Mouse (Mus musculus) lung, adult 2 months (tissue): ENCODE results near the gene Mgea5. TPM values are rescaled to one million over a fixed set of nuclear protein-coding genes. Genes with fewer than 3 reads are reported as not detected.

ENCODE experiments used
- DNase-seq: peaks from one replicate; pipeline ENCODE4 v3.0.0; 2022
- H3K4me1 ChIP-seq: fragments of 200-500 bp; 2 replicates; pipeline ENCODE4 v1.6.1; 2011; ENCODE audit warnings: low read length; ENCODE audit not compliant: control insufficient read depth, insufficient read depth
- H3K4me3 ChIP-seq: fragments of 200-500 bp; replicated peaks from 2 replicates; pipeline ENCODE3; 2011; ENCODE audit warnings: low read depth, mild to moderate bottlenecking, control low read depth, low read length; ENCODE audit errors: extremely low read depth
- CTCF ChIP-seq: fragments of 200-500 bp; IDR thresholded peaks from 2 replicates; pipeline ENCODE4 v1.5.1; 2011; ENCODE audit warnings: mild to moderate bottlenecking, low read length, control low read depth; ENCODE audit not compliant: insufficient read depth
- POLR2A ChIP-seq: fragments of 200-500 bp; IDR thresholded peaks from 2 replicates; pipeline ENCODE4 v1.6.1; 2011; ENCODE audit warnings: low read depth, mild to moderate bottlenecking, control low read depth, low read length, borderline replicate concordance; ENCODE audit errors: extremely low read depth
- WGBS: fragments of 180-500 bp; shearing (Covaris S2); methylation state at CpG from one replicate; pipeline ENCODE4 v1.1.7; 2018; 5-methylcytosine and 5-hydroxymethylcytosine counted together
- polyA plus RNA-seq: library from polyadenylated mRNA; depleted of rRNA; stranded (reverse); fragments of >200 nt; gene quantifications from 2 replicates; pipeline ENCODE4 v1.2.3, GENCODE M21; 2012

The Mgea5 gene
- polyA plus RNA-seq, 1 experiment, result 35.6 TPM

DNA sequence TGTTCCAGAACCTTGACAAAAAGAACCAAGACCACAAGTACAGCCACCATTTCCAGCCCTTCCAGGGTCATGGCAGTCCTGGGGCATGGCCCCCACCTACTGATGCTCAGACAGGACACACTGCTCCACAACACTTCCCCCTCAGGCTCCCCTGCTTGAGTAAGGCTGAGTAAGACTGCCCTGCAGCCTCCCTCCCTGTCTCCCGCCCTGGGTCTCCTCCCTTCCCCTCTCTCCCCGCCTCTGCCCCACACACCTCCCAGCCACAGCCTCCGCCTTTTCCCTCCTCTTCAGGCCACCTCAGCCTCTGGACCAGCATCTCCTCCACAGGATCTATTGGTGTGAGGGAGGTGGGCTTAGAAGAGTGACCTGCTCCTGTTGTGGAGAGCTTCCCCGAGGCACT lies 19.8 kb upstream of the Mgea5 start:
- H3K4me3 ChIP-seq, result no peak overlapping the region
- H3K4me1 ChIP-seq, result no peaks in the 10 kb centered on the region
- TF ChIP-seq POLR2A (no peak), CTCF (no peak)
- WGBS, result 22% methylated on average over 4 of the region's 4 CpGs
- no peak for DNase-seq

DNA sequence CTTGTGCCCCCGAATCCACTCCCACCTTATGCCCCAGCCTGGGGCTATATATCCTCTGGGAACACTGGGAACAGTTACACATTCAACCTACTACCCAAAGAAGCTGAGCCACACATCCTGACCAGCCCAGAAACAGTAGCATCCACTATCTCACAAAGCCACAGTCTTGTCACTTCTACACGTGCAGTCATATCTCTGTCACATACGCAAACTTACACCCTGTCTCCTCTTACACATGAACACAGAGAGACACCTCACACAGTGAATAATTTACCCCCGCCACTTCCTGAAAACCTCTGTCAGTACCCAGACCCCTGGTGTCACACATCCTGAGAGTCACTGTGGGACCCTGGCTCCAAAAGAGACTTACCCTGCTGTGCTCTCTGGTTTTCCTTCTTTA lies 19.1 kb upstream of the Mgea5 start:
- TF ChIP-seq CTCF, result no peak
- no peak for TF ChIP-seq POLR2A
- no peak for DNase-seq
- H3K4me1 ChIP-seq, result no peaks in the 10 kb centered on the region
- WGBS, result 59% methylated on average over 4 of the region's 4 CpGs
- H3K4me3 ChIP-seq, result no peak overlapping the region

DNA sequence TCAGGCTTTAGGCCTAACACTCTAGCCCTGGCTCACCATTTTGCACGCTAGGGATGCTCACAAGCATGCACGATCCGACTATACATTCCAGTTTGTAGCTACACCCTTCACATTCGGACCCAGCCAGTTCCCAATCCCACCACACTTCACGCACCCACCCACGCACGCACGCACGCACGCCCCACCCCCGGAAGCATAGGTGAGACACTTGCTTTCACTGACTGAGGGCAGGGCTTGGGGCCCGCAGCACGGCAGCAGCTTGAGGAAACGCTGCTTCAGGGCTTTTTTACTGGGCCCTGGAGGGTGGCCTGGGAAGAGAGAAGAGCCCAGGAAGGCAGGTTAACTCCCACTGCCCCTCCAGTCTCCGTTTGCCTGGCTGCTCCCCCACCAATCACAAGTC lies 13.2 kb upstream of the Mgea5 start:
- WGBS, result 77% methylated on average over 15 of the region's 15 CpGs
- TF ChIP-seq POLR2A (no peak), CTCF (no peak)
- DNase-seq, result no peak
- Histone ChIP-seq H3K4me1 (no peaks in the 10 kb centered on the region; the same call in 1 of the 2 replicates), H3K4me3 (no peak overlapping the region)

DNA sequence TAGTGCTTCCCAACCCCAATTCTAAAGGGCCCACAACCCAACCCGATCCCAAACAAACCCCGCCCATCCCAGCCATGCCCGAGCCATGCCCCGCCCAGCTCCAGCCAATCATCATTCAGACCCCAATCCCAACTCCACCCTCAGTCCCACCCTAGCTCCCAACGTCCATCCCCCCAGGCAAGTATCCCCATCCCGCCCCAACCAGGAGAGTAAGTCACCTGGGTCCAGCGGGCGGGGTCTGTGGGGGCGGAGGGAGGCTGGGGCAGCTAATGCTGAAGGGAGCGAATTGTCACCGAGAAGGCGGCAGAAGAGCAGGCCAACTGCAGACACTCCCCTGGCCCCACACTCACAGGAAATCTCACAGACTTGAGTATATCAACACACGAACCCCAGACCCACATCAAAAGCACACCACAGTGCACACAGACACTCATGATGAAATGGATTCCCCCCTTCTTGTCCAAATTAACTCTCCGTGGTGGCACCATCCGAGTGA lies 12.5 kb upstream of the Mgea5 start:
- H3K4me3 ChIP-seq, result no peak overlapping the region
- WGBS, result 25% methylated on average over 15 of the region's 15 CpGs
- TF ChIP-seq POLR2A (no peak), CTCF (no peak)
- DNase-seq, result no peak
- no peaks in the 10 kb centered on the region; the same call in 1 of the 2 replicates for H3K4me1 ChIP-seq

DNA sequence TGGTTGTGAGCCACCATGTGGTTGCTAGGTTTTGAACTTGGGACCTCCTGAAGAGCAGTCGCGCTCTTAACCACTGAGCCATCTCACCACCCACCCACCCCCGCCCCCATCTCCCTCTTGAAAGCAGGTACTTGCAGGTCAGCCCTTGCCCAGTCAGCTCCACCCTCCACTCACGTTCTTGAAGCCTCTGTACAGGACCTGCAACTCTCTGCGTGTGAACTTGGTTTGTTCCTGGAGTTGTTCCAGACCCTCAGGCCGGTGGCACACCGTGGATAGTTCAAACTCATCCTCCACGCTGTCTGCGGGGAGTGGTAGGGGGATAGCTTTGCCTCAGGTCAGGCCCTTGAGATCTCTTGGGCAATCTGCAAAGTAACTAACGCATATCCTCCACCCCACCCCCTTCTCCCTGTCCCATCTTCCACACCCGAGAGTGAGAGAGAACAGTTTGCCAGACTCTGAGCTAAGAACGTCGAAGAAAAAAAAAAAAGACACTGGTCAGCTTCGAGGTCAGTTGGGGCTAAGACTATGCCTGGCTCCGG lies 11.8 kb upstream of the Mgea5 start:
- Histone ChIP-seq H3K4me3 (no peak overlapping the region), H3K4me1 (no peaks in the 10 kb centered on the region; the same call in none of the 2 replicates)
- no peak for DNase-seq
- 25% methylated on average over 15 of the region's 15 CpGs for WGBS
- TF ChIP-seq CTCF (no peak), POLR2A (no peak)

DNA sequence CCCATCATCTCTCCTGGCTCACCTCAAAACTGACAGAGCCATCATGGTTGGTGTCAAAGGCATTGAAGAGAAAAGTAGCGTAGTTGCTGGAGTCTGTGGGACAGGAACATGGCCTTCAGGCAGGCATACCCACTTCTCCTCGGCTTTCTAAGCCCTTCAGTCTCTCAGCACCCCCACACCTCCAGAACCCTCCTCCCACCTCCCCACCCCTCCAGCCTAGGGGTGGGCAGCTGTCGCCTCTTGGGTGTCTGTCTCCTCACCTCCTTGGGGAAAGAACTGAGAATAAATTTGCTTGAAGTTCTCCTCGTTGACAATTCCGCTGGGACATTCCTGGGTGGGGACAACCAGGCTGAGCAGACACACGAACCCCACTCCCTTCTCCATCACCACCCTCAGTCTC lies 11.1 kb upstream of the Mgea5 start:
- WGBS, result 62% methylated on average over 6 of the region's 6 CpGs
- TF ChIP-seq CTCF, result no peak
- no peak for TF ChIP-seq POLR2A
- Histone ChIP-seq H3K4me1 (no peaks in the 10 kb centered on the region; the same call in none of the 2 replicates), H3K4me3 (no peak overlapping the region)
- no peak for DNase-seq

DNA sequence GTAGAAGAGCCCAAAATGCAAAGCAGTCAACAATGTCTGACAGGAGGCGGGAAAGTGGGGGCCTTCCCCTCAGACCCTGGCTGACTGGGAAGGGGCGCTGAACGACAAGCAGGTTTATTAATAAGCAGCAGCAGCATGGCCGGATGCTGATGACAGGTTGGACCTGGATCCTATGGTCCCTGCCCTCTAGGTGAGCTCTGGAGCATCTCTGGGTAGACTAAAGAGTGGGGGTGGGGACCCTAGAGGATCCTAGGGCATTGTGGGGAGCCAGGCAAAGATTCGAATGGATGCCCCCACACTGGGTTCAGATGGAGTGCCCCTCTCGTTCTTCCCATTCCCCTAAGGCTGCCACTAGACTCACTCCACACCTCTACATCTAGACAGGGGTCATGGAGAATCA lies 8.8 kb upstream of the Mgea5 start:
- no peak overlapping the region for H3K4me3 ChIP-seq
- no peak for DNase-seq
- no peaks in the 10 kb centered on the region; the same call in none of the 2 replicates for H3K4me1 ChIP-seq
- WGBS, result 88% methylated on average over 6 of the region's 6 CpGs
- TF ChIP-seq CTCF, result no peak

DNA sequence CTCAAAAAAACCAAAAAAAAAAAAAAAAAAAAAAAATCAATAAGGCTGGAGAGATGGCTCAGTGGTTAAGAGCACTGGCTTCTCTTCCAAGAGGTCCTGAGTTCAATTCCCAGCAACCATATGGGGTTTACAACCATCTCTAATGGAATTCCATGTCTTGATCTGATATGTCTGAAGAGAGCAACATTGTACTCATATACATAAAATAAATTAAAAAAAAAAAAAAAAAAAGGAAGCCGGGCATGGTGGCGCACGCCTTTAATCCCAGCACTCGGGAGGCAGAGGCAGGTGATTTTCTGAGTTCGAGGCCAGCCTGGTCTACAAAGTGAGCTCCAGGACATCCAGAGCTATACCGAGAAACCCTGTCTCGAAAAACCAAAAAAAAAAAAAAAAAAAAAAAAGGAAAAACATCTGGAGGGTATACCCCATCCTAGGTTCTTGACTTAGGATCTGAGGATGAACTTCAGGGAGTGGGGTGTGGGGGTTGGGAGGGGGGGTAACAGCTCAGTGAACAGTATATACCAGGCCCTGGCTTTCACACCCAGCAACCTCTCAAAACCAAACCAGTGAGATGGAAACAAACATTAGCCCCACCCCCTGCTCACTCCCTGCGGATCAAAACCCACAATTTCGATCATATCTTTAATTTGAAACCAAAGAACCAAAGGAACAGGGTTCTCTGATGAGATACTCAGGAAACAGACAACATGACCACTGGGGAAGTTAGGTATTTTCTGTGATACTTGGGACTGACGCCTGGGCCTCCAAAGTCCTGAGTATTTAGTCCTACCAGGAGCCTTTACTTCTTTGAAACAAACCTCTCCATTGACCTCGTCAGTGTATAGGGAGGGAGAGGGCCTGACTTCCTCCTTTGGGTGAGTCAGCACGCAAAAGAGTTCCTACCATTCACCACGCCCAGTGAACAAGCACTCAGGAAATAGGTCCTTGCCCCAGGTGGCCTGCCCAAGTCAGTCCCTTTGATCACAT lies 6.5 kb upstream of the Mgea5 start:
- WGBS, result 59% methylated on average over 13 of the region's 13 CpGs
- TF ChIP-seq POLR2A (no peak), CTCF (no peak)
- no peak for DNase-seq

DNA sequence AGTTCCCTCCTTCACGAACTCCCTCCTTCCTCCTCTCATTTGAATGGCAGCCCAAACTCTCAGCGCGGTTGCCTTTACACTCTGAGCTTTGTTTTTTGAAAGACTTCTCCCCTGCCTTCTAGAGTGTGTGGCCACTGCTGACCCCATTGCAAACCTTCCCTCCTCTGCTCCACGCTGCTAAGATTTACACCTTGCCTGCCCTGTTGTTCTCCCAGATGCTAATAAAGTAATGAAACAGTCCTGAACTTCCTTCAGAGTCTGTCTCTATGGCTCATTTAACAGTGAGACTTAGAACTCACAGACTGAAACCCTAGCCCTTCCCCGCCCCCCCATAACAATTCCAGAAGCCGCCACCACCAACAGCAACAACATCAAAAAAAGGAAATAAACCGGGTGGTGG lies 5.7 kb upstream of the Mgea5 start:
- 87% methylated on average over 7 of the region's 7 CpGs for WGBS
- Histone ChIP-seq H3K4me1 (no peaks in the 10 kb centered on the region; the same call in 1 of the 2 replicates), H3K4me3 (no peak overlapping the region)
- TF ChIP-seq CTCF, result no peak
- DNase-seq, result no peak

More for the DNA sequence above, 6.5 kb upstream of the Mgea5 start:
- Histone ChIP-seq H3K4me3 (no peak overlapping the region), H3K4me1 (no peaks in the 10 kb centered on the region; the same call in 1 of the 2 replicates)

DNA sequence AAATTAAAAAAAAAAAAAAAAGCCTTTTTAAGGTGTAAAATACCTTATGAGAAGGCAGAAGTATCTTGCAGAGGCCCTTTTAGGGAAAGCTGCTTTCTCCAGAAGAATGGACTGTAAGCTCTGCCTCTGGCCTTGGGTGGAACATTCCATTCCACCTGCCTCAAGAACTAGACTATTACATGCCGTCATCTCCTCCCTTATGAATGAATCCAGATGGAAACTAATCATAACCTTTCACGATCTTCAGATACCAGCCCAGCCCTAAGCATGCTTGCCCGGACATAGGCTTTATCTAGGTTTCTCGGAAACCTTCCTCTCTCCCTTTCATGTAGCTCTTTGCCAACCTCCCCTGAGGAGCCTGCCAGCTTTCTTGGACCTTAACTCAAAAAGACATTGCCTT lies 4.7 kb upstream of the Mgea5 start:
- no peak for TF ChIP-seq CTCF
- TF ChIP-seq POLR2A, result no peak
- 69% methylated on average over 4 of the region's 4 CpGs for WGBS
- Histone ChIP-seq H3K4me3 (no peak overlapping the region), H3K4me1 (peaks cover 5% of the 10 kb centered on the region)
- DNase-seq, result no peak
